Comparison of ENCODE assay signal across 12 mouse cellular contexts in genomic region chr11:101699991-101700390, GRCm38 (mm10). TPM values are rescaled to one million over a fixed set of nuclear protein-coding genes. Genes with fewer than 3 reads are reported as not detected.
DNase-seq lines count a peak whose midpoint lies in the region; ATAC-seq and TF ChIP-seq lines count a peak whose summit lies in the region.
"Had no signal": no experiment of that assay in that cellular context is flagged by ENCODE, and none has a peak within 500 bp of the region (broad histone marks: within the 10 kb centered on the region; RNA-seq: fewer than 3 reads in every experiment).

No protein-coding gene starts in this region.

- DNase-seq in heart, adult 2 months = no peak
- no peak for DNase-seq in heart, adult 11 months
- no peak for DNase-seq in layer of hippocampus, adult 2 months (ENCODE audit: low spot score in 2 of 2)
- no peak for DNase-seq in layer of hippocampus, adult 8-10 months (ENCODE audit: low spot score in 2 of 2)
- DNase-seq in embryonic facial prominence, embryonic 10.5 days (ENCODE audit: low spot score) = no peak
- DNase-seq in yolk sac, embryonic 10.5 days (ENCODE audit: low spot score) = no peak
- DNase-seq in spleen, postnatal 36 days (ENCODE audit: low spot score in 2 of 2) = no peak

- H3K4me1 ChIP-seq in heart, adult 2 months (ENCODE audit: control insufficient read depth, insufficient read depth, low read length) = peaks cover 13% of the 10 kb centered on the region
- H3K4me1 ChIP-seq in embryonic facial prominence, embryonic 10.5 days = peaks cover 47% of the 10 kb centered on the region
- peaks cover 39% of the 10 kb centered on the region for H3K4me1 ChIP-seq in embryonic facial prominence, embryonic 15.5 days

- no peak for TF ChIP-seq EP300 in heart, adult 2 months (IDR thresholded peaks at IDR 0.05; ENCODE audit: insufficient read depth, low read depth, low read length)

- ATAC-seq in embryonic facial prominence, embryonic 15.5 days (ENCODE audit: insufficient number of reproducible peaks, low FRiP score, low TSS enrichment, low read depth) = 0 out of 2 replicates have a peak, but pooled peaks have one; percentile 13

- 60% methylated on average over 7 of the region's 7 CpGs for WGBS in heart, adult 2 months
- 45% methylated on average over 7 of the region's 7 CpGs for WGBS in embryonic facial prominence, embryonic 10.5 days
- WGBS in embryonic facial prominence, embryonic 15.5 days = 33% methylated on average over 7 of the region's 7 CpGs

- no peaks in the 10 kb centered on the region for H3K36me3 ChIP-seq in heart, adult 2 months (ENCODE audit: control insufficient read depth, insufficient read depth, low read length)
- H3K36me3 ChIP-seq in embryonic facial prominence, embryonic 10.5 days (replicated peaks) = no peaks in the 10 kb centered on the region
- no peaks in the 10 kb centered on the region for H3K36me3 ChIP-seq in embryonic facial prominence, embryonic 15.5 days
- H3K36me3 ChIP-seq: heart, embryonic 13.5 days; hindbrain, embryonic 12.5 days; neural tube, embryonic 15.5 days had no signal

- no peak overlapping the region for H3K9ac ChIP-seq in heart, adult 2 months (ENCODE audit: low read depth, low read length)
- H3K9ac ChIP-seq in embryonic facial prominence, embryonic 15.5 days = no peak overlapping the region
- H3K9ac ChIP-seq: heart, embryonic 13.5 days; hindbrain, embryonic 12.5 days; neural tube, embryonic 15.5 days had no signal

- H3K4me2 ChIP-seq in embryonic facial prominence, embryonic 15.5 days (replicated peaks) = no peak overlapping the region
- H3K4me2 ChIP-seq: heart, embryonic 13.5 days; hindbrain, embryonic 12.5 days; neural tube, embryonic 15.5 days had no signal

- TF ChIP-seq CTCF in heart, adult 2 months (IDR thresholded peaks at IDR 0.05) = no peak
- no peak for TF ChIP-seq CTCF in layer of hippocampus, adult 2 months (conservative IDR thresholded peaks at IDR 0.05)

- no peak overlapping the region for H3K4me3 ChIP-seq in heart, adult 2 months
- no peak overlapping the region for H3K4me3 ChIP-seq in layer of hippocampus, adult 2 months
- H3K4me3 ChIP-seq in embryonic facial prominence, embryonic 10.5 days = peak overlapping the region; percentile 25; the same call in 1 of the 2 replicates
- H3K4me3 ChIP-seq in embryonic facial prominence, embryonic 15.5 days (replicated peaks) = no peak overlapping the region
- H3K4me3 ChIP-seq: erythroblast, embryonic 14.5 days; heart, embryonic 13.5 days; hindbrain, embryonic 12.5 days; neural tube, embryonic 15.5 days had no signal

- H3K79me2 ChIP-seq in heart, adult 2 months (replicated peaks; ENCODE audit: control insufficient read depth, insufficient read depth, low read length) = no peaks in the 10 kb centered on the region

- intact Hi-C loops in heart, adult 2 months (cut with DNase I) = loop anchor here (5.0 kb wide), 1 partner anchor 38 kb away; no protein-coding TSS in a partner anchor

- H3K27me3 ChIP-seq in heart, adult 2 months (ENCODE audit: control insufficient read depth, insufficient read depth, low read length) = no peaks in the 10 kb centered on the region; the same call in 1 of the 2 replicates
- no peaks in the 10 kb centered on the region; the same call in 1 of the 2 replicates for H3K27me3 ChIP-seq in embryonic facial prominence, embryonic 10.5 days (replicated peaks; ENCODE audit: low read depth, poor library complexity, severe bottlenecking)
- H3K27me3 ChIP-seq in embryonic facial prominence, embryonic 15.5 days = no peaks in the 10 kb centered on the region
- H3K27me3 ChIP-seq: heart, embryonic 13.5 days; hindbrain, embryonic 12.5 days; neural tube, embryonic 15.5 days had no signal

- no peaks in the 10 kb centered on the region for H3K9me3 ChIP-seq in embryonic facial prominence, embryonic 10.5 days
- H3K9me3 ChIP-seq in embryonic facial prominence, embryonic 15.5 days (replicated peaks) = no peaks in the 10 kb centered on the region
- H3K9me3 ChIP-seq: hindbrain, embryonic 12.5 days; neural tube, embryonic 15.5 days had no signal

- no peak for TF ChIP-seq POLR2A in heart, adult 2 months (IDR thresholded peaks at IDR 0.05; ENCODE audit: insufficient read depth, low read depth, low read length)

- H3K27ac ChIP-seq in heart, adult 2 months = peak overlapping the region; percentile 56
- peak overlapping the region; percentile 68 for H3K27ac ChIP-seq in layer of hippocampus, adult 2 months
- peak overlapping the region; percentile 57; the same call in 1 of the 2 replicates for H3K27ac ChIP-seq in embryonic facial prominence, embryonic 10.5 days (replicated peaks)
- H3K27ac ChIP-seq in embryonic facial prominence, embryonic 15.5 days (replicated peaks) = peak overlapping the region; percentile 48
- H3K27ac ChIP-seq: heart, embryonic 13.5 days; hindbrain, embryonic 12.5 days; neural tube, embryonic 15.5 days had no signal

RNA-seq across cellular contexts. Expression of gene Dhx8, which starts 32.7 kb away (rescaled TPM):
- 10 to 100 TPM; 16.0 to 17.1 TPM for total RNA-seq in heart, adult 2 months (2021)
- polyA plus RNA-seq in heart, adult 2 months (2012; rRNA removed) = 7.2 and 10.7 TPM in 2 replicates
- 10 to 100 TPM; 33.2 to 38.4 TPM for total RNA-seq in layer of hippocampus, adult 2 months (2021)
- 10 to 100 TPM; 31.2 to 38.3 (median 35.3) TPM for total RNA-seq in layer of hippocampus, adult 8-10 months (2022)
- 50.5 and 52.3 TPM in 2 replicates for polyA plus RNA-seq in embryonic facial prominence, embryonic 10.5 days (2016; fragmentation: Nextera tagmentation; extraction: Ambion mirVana)
- polyA plus RNA-seq in embryonic facial prominence, embryonic 15.5 days (2015; fragmentation: Nextera tagmentation; extraction: Ambion mirVana) = 32.4 and 36.4 TPM in 2 replicates

RNA-seq across cellular contexts. Expression of gene Arl4d, which starts 34.6 kb away (rescaled TPM):
- total RNA-seq in heart, adult 2 months (2021) = 10 to 100 TPM; 18.9 to 23.5 TPM
- 23.4 and 27.8 TPM in 2 replicates for polyA plus RNA-seq in heart, adult 2 months (2012; rRNA removed)
- 10 to 100 TPM; 10.6 to 16.0 TPM for total RNA-seq in layer of hippocampus, adult 2 months (2021)
- 10 to 100 TPM; 11.8 to 21.0 (median 17.4) TPM for total RNA-seq in layer of hippocampus, adult 8-10 months (2022)
- 3.3 and 5.1 TPM in 2 replicates for polyA plus RNA-seq in embryonic facial prominence, embryonic 10.5 days (2016; fragmentation: Nextera tagmentation; extraction: Ambion mirVana)
- polyA plus RNA-seq in embryonic facial prominence, embryonic 15.5 days (2015; fragmentation: Nextera tagmentation; extraction: Ambion mirVana) = 6.0 and 6.9 TPM in 2 replicates
